Mouse (Mus musculus): Measurements from ENCODE around the gene Omd.
"Not testable (repeated sequence)": the region's sequence is repeated elsewhere in the genome, so short reads cannot be mapped to it uniquely, and the experiment has no call there.

Omd gene

DNA sequence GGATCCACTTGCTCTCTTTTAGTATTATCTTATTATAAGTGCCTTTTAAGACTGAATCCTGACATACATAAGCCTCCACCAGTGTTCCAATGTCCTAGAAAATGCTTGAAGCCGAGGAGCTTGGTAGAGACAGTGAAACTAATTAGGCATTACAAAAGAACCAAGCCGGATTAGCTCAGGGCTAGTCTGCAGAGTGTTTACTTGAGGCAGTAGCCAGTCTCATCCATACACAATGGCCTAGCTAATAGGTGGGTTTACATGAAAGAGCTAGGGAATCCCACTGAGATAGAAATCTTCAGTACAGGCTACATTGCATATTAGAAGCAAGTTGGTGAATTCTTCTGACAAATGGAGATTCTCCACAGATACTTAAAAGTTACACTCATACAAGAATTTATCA lies 20.3 kb downstream of the Omd start:
- POLR2A ChIA-PET, CTCF ChIA-PET: not testable (repeated sequence)

- POLR2A ChIA-PET = interaction anchor here in 2 of 4 experiments (0.6 to 1.2 kb wide), 2 partner anchors 9 to 1770 kb away, joined by 3 read pairs; no protein-coding TSS in a partner anchor
- CTCF ChIA-PET = no interaction called here
Observed at GRCm38 (mm10) chr13:49603603-49604002, 21.3 kb downstream of the Omd start.

GRCm38 (mm10) chr13:49607714-49608113 lies 25.5 kb downstream of the Omd start, which contains the start of gene Ogn:
Gene Ogn, plus strand, starts transcription at chr13:49608046.
- ChIA-PET POLR2A (interaction anchor here in 2 of 4 experiments (0.5 to 0.6 kb wide), 2 partner anchors 42 to 150 kb away, joined by 3 to 7 read pairs; no protein-coding TSS in a partner anchor), CTCF (no interaction called here)

DNA sequence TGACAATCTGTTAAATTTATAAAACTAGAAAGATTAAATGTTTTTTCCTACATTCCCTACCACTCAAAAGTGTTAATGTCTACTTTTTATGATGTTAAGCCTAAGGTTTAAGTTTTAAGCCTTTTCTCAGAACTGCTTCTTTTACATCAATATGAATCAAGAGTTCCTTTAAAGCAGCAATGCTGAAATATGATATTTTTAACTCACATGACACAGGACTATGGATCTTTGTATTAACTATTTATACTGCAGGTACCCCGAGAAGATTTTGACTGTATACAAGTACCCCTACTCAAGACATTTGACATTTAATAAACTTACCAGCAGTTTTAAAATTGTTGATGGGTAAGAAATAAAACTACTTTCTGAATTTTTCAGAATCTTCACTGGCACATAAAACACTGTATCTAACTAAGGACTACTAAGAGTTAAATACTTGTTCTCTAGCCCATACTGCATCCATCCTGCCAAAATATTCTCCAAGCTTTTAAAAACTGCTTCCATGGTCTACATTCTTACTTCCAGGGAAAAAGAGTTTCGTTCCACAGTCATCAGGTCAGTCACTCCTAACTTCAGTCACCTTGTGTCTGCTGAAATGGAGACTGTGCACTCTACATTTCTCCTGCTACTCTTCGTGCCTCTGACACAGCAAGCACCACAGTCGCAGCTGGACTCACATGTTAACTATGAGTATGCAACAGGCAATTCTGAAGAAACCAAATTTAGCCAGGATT lies 26.5 kb downstream of the Omd start:
- CTCF ChIA-PET = interaction anchor here in 1 of 4 experiments (0.9 kb wide), 1 partner anchor 50 kb away, joined by 3 read pairs; no protein-coding TSS in a partner anchor
- POLR2A ChIA-PET = no interaction called here

- CTCF ChIA-PET = no interaction called here
- POLR2A ChIA-PET = interaction anchor here in 1 of 4 experiments (1.0 kb wide), 1 partner anchor 36 kb away, joined by 3 read pairs; the partner anchor contains the start of genes Cenpp and Nol8
Observed at GRCm38 (mm10) chr13:49617021-49617420, 34.8 kb downstream of the Omd start.

- CTCF ChIA-PET = no interaction called here
- POLR2A ChIA-PET = no interaction called here
Observed at GRCm38 (mm10) chr13:49618365-49618764, 36.1 kb downstream of the Omd start.

DNA sequence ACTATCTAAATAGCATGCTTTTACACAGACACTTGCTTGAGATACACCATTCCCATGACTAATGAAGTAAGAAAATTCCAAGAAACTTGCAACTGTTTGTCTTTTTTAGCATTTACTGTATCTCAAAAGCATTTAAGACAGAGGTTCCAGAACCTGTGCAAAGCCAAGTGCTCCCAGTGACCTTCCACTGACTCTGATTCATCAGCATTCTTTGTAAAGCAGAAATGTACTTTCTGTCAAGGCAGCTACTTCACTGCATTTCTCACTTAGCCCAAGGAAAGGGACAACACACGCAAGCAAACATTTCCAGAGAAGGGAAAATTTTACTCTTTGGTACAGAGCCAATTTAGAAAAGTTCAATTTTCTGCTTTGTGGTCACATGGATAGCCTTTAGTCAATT lies 41.0 kb downstream of the Omd start:
- ChIA-PET POLR2A (interaction anchor here in 1 of 4 experiments (1.0 kb wide), 1 partner anchor 29 kb away, joined by 3 read pairs; the partner anchor contains the start of genes Cenpp and Nol8), CTCF (interaction anchor here in 1 of 4 experiments (1.0 kb wide), 1 partner anchor 22 kb away, joined by 3 read pairs; no protein-coding TSS in a partner anchor)

- POLR2A ChIA-PET = no interaction called here
Observed at GRCm38 (mm10) chr13:49628167-49628566, 45.9 kb downstream of the Omd start.

GRCm38 (mm10) chr13:49629076-49629475 lies 46.8 kb downstream of the Omd start:
- ChIA-PET CTCF (no interaction called here), POLR2A (no interaction called here)

More at GRCm38 (mm10) chr13:49628167-49628566, 45.9 kb downstream of the Omd start:
- CTCF ChIA-PET = no interaction called here

DNA sequence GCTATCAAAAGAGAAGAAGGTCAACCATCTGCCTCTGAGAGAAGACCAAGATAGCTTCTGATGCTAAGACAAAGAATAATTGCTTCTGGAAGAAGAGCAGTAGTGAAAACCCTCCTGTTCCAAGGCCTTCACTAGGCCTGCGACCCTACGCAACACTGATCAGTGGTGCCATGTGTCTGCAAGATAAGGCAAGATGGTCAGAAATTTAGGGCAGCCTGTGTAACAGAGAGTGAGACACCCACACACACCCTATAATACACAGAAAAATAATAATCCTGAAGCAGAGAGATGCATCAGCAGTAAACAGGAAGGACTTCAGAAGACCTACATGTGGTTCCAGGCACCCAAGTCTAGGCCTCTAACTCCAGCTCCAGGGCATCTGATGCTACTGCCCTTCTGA lies 57.7 kb downstream of the Omd start:
- ChIA-PET CTCF (interaction anchor here in 2 of 4 experiments (0.6 to 0.7 kb wide), 2 partner anchors 14 to 189 kb away, joined by 3 read pairs; no protein-coding TSS in a partner anchor), POLR2A (interaction anchor here in 1 of 4 experiments (0.6 to 1.6 kb wide), 4 partner anchors 13 to 86 kb away, joined by 3 to 5 read pairs (median 4); partner anchors contain the start of genes Cenpp and Nol8)

All from embryonic stem cell, embryonic (primary cell).